Mouse (Mus musculus): Measurements from ENCODE around the gene Alg12. TPM values are rescaled to one million over a fixed set of nuclear protein-coding genes. Genes with fewer than 3 reads are reported as not detected.
"Not testable (repeated sequence)": the region's sequence is repeated elsewhere in the genome, so short reads cannot be mapped to it uniquely, and the experiment has no call there.

Gene Alg12
- total and polyA plus RNA-seq, 3 experiments = 7.2 to 11.0 (median 8.7) TPM

GRCm38 (mm10) chr15:88774630-88775029, 44.5 kb downstream of the Alg12 start:
- H3K36me3 ChIP-seq (ENCODE audit: control insufficient read depth, insufficient read depth, low read length); H3K79me2 ChIP-seq (replicated peaks; ENCODE audit: control insufficient read depth, insufficient read depth, low read length); intact Hi-C loops (cut with DNase I); H3K27me3 ChIP-seq (ENCODE audit: control insufficient read depth, insufficient read depth, low read length); H3K4me1 ChIP-seq (ENCODE audit: control insufficient read depth, insufficient read depth, low read length); H3K9ac ChIP-seq (ENCODE audit: low read depth, low read length); H3K4me3 ChIP-seq; DNase-seq; H3K27ac ChIP-seq: not testable (repeated sequence)
- WGBS = 90% methylated on average over 5 of the region's 5 CpGs
- TF ChIP-seq CTCF (IDR thresholded peaks at IDR 0.05) = peak; percentile 44

DNA sequence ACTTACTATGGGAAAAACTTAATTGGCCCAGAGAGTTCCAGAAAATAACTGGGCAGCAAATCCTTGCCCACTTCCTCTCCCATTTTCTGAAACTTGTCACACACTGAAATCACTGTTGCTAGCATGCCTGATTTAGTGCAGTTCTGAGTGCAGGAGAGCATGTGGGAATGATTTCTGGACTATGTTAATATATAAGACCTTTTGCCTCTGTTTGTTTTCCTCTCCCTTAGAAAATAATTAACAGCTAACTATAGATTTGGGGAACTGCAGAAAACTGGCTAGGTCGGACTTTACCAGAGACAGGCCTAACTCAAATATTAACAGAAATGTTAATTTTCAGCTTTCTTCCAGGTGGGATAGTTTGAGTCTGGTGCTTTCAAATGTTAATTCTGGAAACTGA, 50.6 kb downstream of the Alg12 start:
- Histone ChIP-seq H3K27me3 (ENCODE audit: control insufficient read depth, insufficient read depth, low read length) (no peaks in the 10 kb centered on the region), H3K27ac (no peak overlapping the region), H3K4me1 (ENCODE audit: control insufficient read depth, insufficient read depth, low read length) (no peaks in the 10 kb centered on the region), H3K79me2 (replicated peaks; ENCODE audit: control insufficient read depth, insufficient read depth, low read length) (no peaks in the 10 kb centered on the region), H3K9ac (ENCODE audit: low read depth, low read length) (no peak overlapping the region), H3K4me3 (no peak overlapping the region), H3K36me3 (ENCODE audit: control insufficient read depth, insufficient read depth, low read length) (no peaks in the 10 kb centered on the region)
- intact Hi-C loops (cut with DNase I) = no loop called here
- TF ChIP-seq EP300 (IDR thresholded peaks at IDR 0.05; ENCODE audit: insufficient read depth, low read depth, low read length) = no peak
- no peak for TF ChIP-seq POLR2A (IDR thresholded peaks at IDR 0.05; ENCODE audit: insufficient read depth, low read depth, low read length)
- TF ChIP-seq CTCF (IDR thresholded peaks at IDR 0.05) = no peak
- DNase-seq = no peak
- 83% methylated on average over 1 of the region's 1 CpGs for WGBS

DNA sequence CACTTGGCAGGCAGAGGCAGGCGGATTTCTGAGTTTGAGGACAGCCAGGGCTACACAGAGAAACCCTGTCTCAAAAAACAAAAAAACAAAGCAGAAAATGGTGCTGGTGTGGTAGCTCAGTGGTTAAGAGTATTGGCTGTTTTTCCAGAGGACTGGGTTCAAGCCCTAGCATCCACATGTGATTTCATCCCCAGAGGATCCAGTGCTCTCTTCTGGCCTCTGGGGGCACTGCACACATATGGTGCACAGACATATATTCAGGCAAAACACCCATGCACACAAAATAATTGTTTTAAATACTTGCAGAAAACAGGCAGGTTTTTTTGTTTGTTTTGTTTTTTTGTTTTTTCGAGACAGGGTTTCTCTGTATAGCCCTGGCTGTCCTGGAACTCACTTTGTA, 53.0 kb downstream of the Alg12 start:
- H3K27ac ChIP-seq; intact Hi-C loops (cut with DNase I); H3K36me3 ChIP-seq (ENCODE audit: control insufficient read depth, insufficient read depth, low read length); H3K27me3 ChIP-seq (ENCODE audit: control insufficient read depth, insufficient read depth, low read length); H3K9ac ChIP-seq (ENCODE audit: low read depth, low read length); H3K4me3 ChIP-seq; H3K4me1 ChIP-seq (ENCODE audit: control insufficient read depth, insufficient read depth, low read length); H3K79me2 ChIP-seq (replicated peaks; ENCODE audit: control insufficient read depth, insufficient read depth, low read length); DNase-seq: not testable (repeated sequence)
- 0 out of 2 replicates have a peak, but pooled peaks have one; percentile 14 for TF ChIP-seq CTCF (IDR thresholded peaks at IDR 0.05)
- 96% methylated on average over 2 of the region's 2 CpGs for WGBS

- H3K4me1 ChIP-seq (ENCODE audit: control insufficient read depth, insufficient read depth, low read length) = peaks cover 2% of the 10 kb centered on the region
- no peak overlapping the region for H3K27ac ChIP-seq
- H3K9ac ChIP-seq (ENCODE audit: low read depth, low read length) = no peak overlapping the region
- no peaks in the 10 kb centered on the region; the same call in none of the 2 replicates for H3K36me3 ChIP-seq (ENCODE audit: control insufficient read depth, insufficient read depth, low read length)
- DNase-seq = no peak
- TF ChIP-seq POLR2A (IDR thresholded peaks at IDR 0.05; ENCODE audit: insufficient read depth, low read depth, low read length) (no peak), CTCF (IDR thresholded peaks at IDR 0.05) (no peak), EP300 (IDR thresholded peaks at IDR 0.05; ENCODE audit: insufficient read depth, low read depth, low read length) (no peak)
- intact Hi-C loops (cut with DNase I) = no loop called here
- 90% methylated on average over 4 of the region's 4 CpGs for WGBS
- H3K27me3 ChIP-seq (ENCODE audit: control insufficient read depth, insufficient read depth, low read length) = no peaks in the 10 kb centered on the region
- no peaks in the 10 kb centered on the region for H3K79me2 ChIP-seq (replicated peaks; ENCODE audit: control insufficient read depth, insufficient read depth, low read length)
- H3K4me3 ChIP-seq = no peak overlapping the region
Observed at GRCm38 (mm10) chr15:88761551-88761950, 57.6 kb downstream of the Alg12 start.

DNA sequence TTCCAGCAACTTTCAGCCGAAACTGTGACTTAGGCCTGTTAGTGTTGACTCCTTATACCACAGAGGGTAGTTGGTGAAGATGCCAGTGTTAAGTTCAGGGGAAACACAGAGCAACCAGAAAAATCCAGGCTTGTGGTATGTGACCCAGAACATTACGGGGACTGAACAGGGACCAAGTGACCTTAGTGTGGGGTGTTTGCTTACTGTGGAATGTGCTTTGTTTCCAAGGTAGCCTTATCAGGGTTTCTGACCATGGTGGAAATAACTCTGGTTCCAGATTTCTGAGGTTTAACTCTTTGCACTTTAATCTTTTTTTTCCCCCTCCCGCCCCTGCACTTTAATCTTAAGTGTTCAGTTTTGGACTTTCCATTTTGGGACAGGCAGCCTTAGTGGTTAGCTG, 61.1 kb downstream of the Alg12 start:
- no peak overlapping the region for H3K27ac ChIP-seq
- H3K4me1 ChIP-seq (ENCODE audit: control insufficient read depth, insufficient read depth, low read length) = peaks cover 2% of the 10 kb centered on the region
- WGBS = 37% methylated on average over 3 of the region's 3 CpGs
- H3K4me3 ChIP-seq = no peak overlapping the region
- no peaks in the 10 kb centered on the region for H3K79me2 ChIP-seq (replicated peaks; ENCODE audit: control insufficient read depth, insufficient read depth, low read length)
- no peak for DNase-seq
- no peaks in the 10 kb centered on the region; the same call in none of the 2 replicates for H3K36me3 ChIP-seq (ENCODE audit: control insufficient read depth, insufficient read depth, low read length)
- no peaks in the 10 kb centered on the region for H3K27me3 ChIP-seq (ENCODE audit: control insufficient read depth, insufficient read depth, low read length)
- intact Hi-C loops (cut with DNase I) = no loop called here
- TF ChIP-seq EP300 (IDR thresholded peaks at IDR 0.05; ENCODE audit: insufficient read depth, low read depth, low read length) = no peak
- TF ChIP-seq POLR2A (IDR thresholded peaks at IDR 0.05; ENCODE audit: insufficient read depth, low read depth, low read length) = no peak
- no peak for TF ChIP-seq CTCF (IDR thresholded peaks at IDR 0.05)
- no peak overlapping the region for H3K9ac ChIP-seq (ENCODE audit: low read depth, low read length)

GRCm38 (mm10) chr15:88755761-88756160, 63.4 kb downstream of the Alg12 start:
- TF ChIP-seq EP300 (IDR thresholded peaks at IDR 0.05; ENCODE audit: insufficient read depth, low read depth, low read length) (no peak), POLR2A (IDR thresholded peaks at IDR 0.05; ENCODE audit: insufficient read depth, low read depth, low read length) (no peak), CTCF (IDR thresholded peaks at IDR 0.05) (no peak)

More at GRCm38 (mm10) chr15:88755761-88756160, 63.4 kb downstream of the Alg12 start:
- DNase-seq = no peak
- intact Hi-C loops (cut with DNase I) = no loop called here
- H3K36me3 ChIP-seq (ENCODE audit: control insufficient read depth, insufficient read depth, low read length) = no peaks in the 10 kb centered on the region; the same call in none of the 2 replicates
- H3K27me3 ChIP-seq (ENCODE audit: control insufficient read depth, insufficient read depth, low read length) = no peaks in the 10 kb centered on the region
- H3K4me1 ChIP-seq (ENCODE audit: control insufficient read depth, insufficient read depth, low read length) = peaks cover 2% of the 10 kb centered on the region
- no peak overlapping the region for H3K4me3 ChIP-seq
- no peak overlapping the region for H3K27ac ChIP-seq
- 96% methylated on average over 18 of the region's 18 CpGs for WGBS
- no peaks in the 10 kb centered on the region for H3K79me2 ChIP-seq (replicated peaks; ENCODE audit: control insufficient read depth, insufficient read depth, low read length)
- no peak overlapping the region for H3K9ac ChIP-seq (ENCODE audit: low read depth, low read length)

Other genes with a start within 250 kb of the Alg12 start
- gene Zdhhc25, start 219.0 kb downstream of the Alg12 start, total RNA-seq (2021) = not detected
- gene Zdhhc25, start 219.0 kb downstream of the Alg12 start, polyA plus RNA-seq (2012; rRNA removed) = 0.10 and 0.26 TPM in 2 replicates
- 10 to 100 TPM; 28.7 to 31.0 TPM for gene Brd1, start 85.1 kb downstream of the Alg12 start, total RNA-seq (2021)
- 7.7 and 9.1 TPM in 2 replicates for gene Brd1, start 85.1 kb downstream of the Alg12 start, polyA plus RNA-seq (2012; rRNA removed)
- gene Zbed4, start 67.7 kb downstream of the Alg12 start, total RNA-seq (2021) = 1 to 10 TPM; 8.2 to 9.1 TPM
- gene Zbed4, start 67.7 kb downstream of the Alg12 start, polyA plus RNA-seq (2012; rRNA removed) = 3.3 and 6.0 TPM in 2 replicates
- 10 to 100 TPM; 23.6 to 24.7 TPM for gene Creld2, start 328 bp upstream of the Alg12 start, total RNA-seq (2021)
- 13.6 and 19.9 TPM in 2 replicates for gene Creld2, start 328 bp upstream of the Alg12 start, polyA plus RNA-seq (2012; rRNA removed)
- gene Pim3, start 42.9 kb upstream of the Alg12 start, total RNA-seq (2021) = 100 to 1,000 TPM in 1 of 2 experiments, 10 to 100 TPM in 1; 95.3 to 133 TPM
- 45.6 and 58.8 TPM in 2 replicates for gene Pim3, start 42.9 kb upstream of the Alg12 start, polyA plus RNA-seq (2012; rRNA removed)
- gene Ttll8, start 135.1 kb upstream of the Alg12 start, total RNA-seq (2021) = not detected
- gene Ttll8, start 135.1 kb upstream of the Alg12 start, polyA plus RNA-seq (2012; rRNA removed) = 0.12 and 0.18 TPM in 2 replicates
- not detected for gene Mlc1, start 159.7 kb upstream of the Alg12 start, total RNA-seq (2021)
- gene Mlc1, start 159.7 kb upstream of the Alg12 start, polyA plus RNA-seq (2012; rRNA removed) = not detected in 2 replicates
- 100 to 1,000 TPM in 1 of 2 experiments, 10 to 100 TPM in 1; 96.4 to 107 TPM for gene Mov10l1, start 163.6 kb upstream of the Alg12 start, total RNA-seq (2021)
- 51.7 and 85.0 TPM in 2 replicates for gene Mov10l1, start 163.6 kb upstream of the Alg12 start, polyA plus RNA-seq (2012; rRNA removed)
- 1 to 10 TPM in 1 of 2 experiments, under 1 TPM in 1; 0.91 to 1.3 TPM for gene Panx2, start 240.4 kb upstream of the Alg12 start, total RNA-seq (2021)
- 1.3 and 2.1 TPM in 2 replicates for gene Panx2, start 240.4 kb upstream of the Alg12 start, polyA plus RNA-seq (2012; rRNA removed)